Mouse (Mus musculus) testis, adult 2 months (tissue): ENCODE measurements around the gene Trpm6. TPM values are rescaled to one million over a fixed set of nuclear protein-coding genes. Genes with fewer than 3 reads are reported as not detected.
A peak's percentile ranks its signal among the peaks of the same experiment; 100 is the strongest.

Experiments used
- H3K27ac ChIP-seq: fragments of 200-500 bp; 2 replicates; pipeline ENCODE4 v1.5.1; 2012; ENCODE audit warnings: low read depth, low read length; ENCODE audit not compliant: control insufficient read depth, insufficient read depth
- H3K27me3 ChIP-seq: fragments of 200-500 bp; 2 replicates; pipeline ENCODE4 v1.6.1; 2012; ENCODE audit warnings: mild to moderate bottlenecking, low read length, moderate library complexity; ENCODE audit not compliant: control insufficient read depth, insufficient read depth
- H3K36me3 ChIP-seq: fragments of 200-500 bp; 2 replicates; pipeline ENCODE4 v1.6.1; 2012; ENCODE audit warnings: mild to moderate bottlenecking, low read length; ENCODE audit not compliant: control insufficient read depth, insufficient read depth
- H3K4me1 ChIP-seq: fragments of 200-500 bp; 2 replicates; pipeline ENCODE4 v1.6.1; 2012; ENCODE audit warnings: low read length; ENCODE audit not compliant: control insufficient read depth, insufficient read depth
- H3K4me3 ChIP-seq: fragments of 200-500 bp; 2 replicates; pipeline ENCODE4 v1.5.1; 2012; ENCODE audit warnings: low read depth, mild to moderate bottlenecking, low read length, moderate library complexity, mixed read lengths; ENCODE audit not compliant: control insufficient read depth
- CTCF ChIP-seq: fragments of 200-500 bp; IDR thresholded peaks from 2 replicates; pipeline ENCODE4 v1.5.1; 2012; ENCODE audit warnings: low read depth, mild to moderate bottlenecking, inconsistent platforms, low read length, moderate library complexity; ENCODE audit not compliant: control insufficient read depth, insufficient read depth, insufficient replicate concordance
- POLR2A ChIP-seq: fragments of 200-500 bp; IDR thresholded peaks from 2 replicates; pipeline ENCODE4 v1.6.1; 2012; ENCODE audit warnings: low read depth, mild to moderate bottlenecking, inconsistent platforms, low read length, moderate library complexity; ENCODE audit not compliant: control insufficient read depth
- polyA plus RNA-seq: library from polyadenylated mRNA; depleted of rRNA; stranded (reverse); fragments of >200 nt; gene quantifications from 2 replicates; pipeline ENCODE4 v1.2.3, GENCODE M21; 2012

Trpm6 gene
- polyA plus RNA-seq, 1 experiment: 8.8 TPM

- no peak overlapping the region for H3K4me3 ChIP-seq
- H3K27me3 ChIP-seq: no peaks in the 10 kb centered on the region
- TF ChIP-seq CTCF (no peak), POLR2A (no peak)
- H3K36me3 ChIP-seq: no peaks in the 10 kb centered on the region
- H3K27ac ChIP-seq: no peak overlapping the region
- H3K4me1 ChIP-seq: no peaks in the 10 kb centered on the region
These were observed 124.2 kb downstream of the Trpm6 start for GRCm38 (mm10) chr19:18873709-18874644.

- H3K27ac ChIP-seq: no peak overlapping the region
- H3K4me3 ChIP-seq: no peak overlapping the region
- no peak for TF ChIP-seq CTCF
- TF ChIP-seq POLR2A: no peak
- no peaks in the 10 kb centered on the region for H3K36me3 ChIP-seq
- no peaks in the 10 kb centered on the region for H3K27me3 ChIP-seq
- H3K4me1 ChIP-seq: no peaks in the 10 kb centered on the region
These were observed 129.5 kb downstream of the Trpm6 start for GRCm38 (mm10) chr19:18879264-18879663.

- no peak overlapping the region for H3K27ac ChIP-seq
- H3K4me3 ChIP-seq: no peak overlapping the region
- TF ChIP-seq POLR2A (no peak), CTCF (no peak)
- no peaks in the 10 kb centered on the region for H3K27me3 ChIP-seq
- no peaks in the 10 kb centered on the region for H3K36me3 ChIP-seq
- H3K4me1 ChIP-seq: no peaks in the 10 kb centered on the region
These were observed 131.4 kb downstream of the Trpm6 start for GRCm38 (mm10) chr19:18881162-18881561.

- peaks cover 5% of the 10 kb centered on the region; the same call in 1 of the 2 replicates for H3K4me1 ChIP-seq
- TF ChIP-seq CTCF: no peak
- TF ChIP-seq POLR2A: no peak
- no peak overlapping the region for H3K4me3 ChIP-seq
- H3K27me3 ChIP-seq: no peaks in the 10 kb centered on the region
- no peaks in the 10 kb centered on the region for H3K36me3 ChIP-seq
- H3K27ac ChIP-seq: no peak overlapping the region
These were observed 138.0 kb downstream of the Trpm6 start for GRCm38 (mm10) chr19:18887646-18888407.

- no peak for TF ChIP-seq CTCF
- TF ChIP-seq POLR2A: no peak
- H3K4me1 ChIP-seq: peaks cover 5% of the 10 kb centered on the region; the same call in 1 of the 2 replicates
- no peaks in the 10 kb centered on the region for H3K36me3 ChIP-seq
- no peak overlapping the region for H3K27ac ChIP-seq
- no peaks in the 10 kb centered on the region for H3K27me3 ChIP-seq
- H3K4me3 ChIP-seq: peak overlapping the region; percentile 4
These were observed 138.8 kb downstream of the Trpm6 start for GRCm38 (mm10) chr19:18888491-18889116.

- Histone ChIP-seq H3K27ac (no peak overlapping the region), H3K27me3 (no peaks in the 10 kb centered on the region), H3K36me3 (no peaks in the 10 kb centered on the region), H3K4me1 (peaks cover 5% of the 10 kb centered on the region; the same call in 1 of the 2 replicates), H3K4me3 (peak overlapping the region; percentile 4)
- TF ChIP-seq CTCF: no peak
These were observed 139.4 kb downstream of the Trpm6 start for GRCm38 (mm10) chr19:18889117-18889627.
